Mouse (Mus musculus): ENCODE measurements at regions not wholly inside any gene's neighbourhood (a gene's known extent, or its start where the extent isn't known, plus 50 kb on each side); places are given as distances from the start of the nearest gene placed in this dataset.

DNA sequence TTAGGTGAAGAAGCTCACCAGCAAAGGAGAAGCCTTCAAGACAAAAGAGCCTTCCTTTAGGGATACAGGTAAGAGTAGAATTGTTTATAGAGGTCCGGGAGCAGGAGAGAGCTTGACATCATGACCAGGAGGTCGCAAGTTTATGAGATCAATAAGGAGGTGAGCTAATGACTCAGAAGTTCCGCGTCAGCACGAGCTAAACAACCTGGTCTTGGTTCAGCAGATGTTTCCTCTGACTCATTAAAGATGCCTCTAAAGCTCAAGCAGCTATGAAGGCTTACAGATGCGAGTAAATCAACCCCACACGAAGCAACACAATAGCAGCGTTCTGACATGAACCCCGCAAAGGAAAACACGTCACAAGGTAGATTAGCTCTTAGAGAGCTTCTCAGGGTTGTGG, 171.1 kb upstream of the Jade1 start:
- TF ChIP-seq CTCF (IDR thresholded peaks at IDR 0.05; ENCODE audit: low read depth, low read length) (no peak), POLR2AphosphoS5 (IDR thresholded peaks at IDR 0.05; ENCODE audit: insufficient replicate concordance, low read depth, low read length) (no peak), GATA1 (IDR thresholded peaks at IDR 0.05; ENCODE audit: borderline replicate concordance, low read length) (no peak), TAL1 (conservative IDR thresholded peaks at IDR 0.05; ENCODE audit: low read depth, low read length) (no peak)
